Mouse (Mus musculus): Measurements from ENCODE around the gene Gm17949.

DNA sequence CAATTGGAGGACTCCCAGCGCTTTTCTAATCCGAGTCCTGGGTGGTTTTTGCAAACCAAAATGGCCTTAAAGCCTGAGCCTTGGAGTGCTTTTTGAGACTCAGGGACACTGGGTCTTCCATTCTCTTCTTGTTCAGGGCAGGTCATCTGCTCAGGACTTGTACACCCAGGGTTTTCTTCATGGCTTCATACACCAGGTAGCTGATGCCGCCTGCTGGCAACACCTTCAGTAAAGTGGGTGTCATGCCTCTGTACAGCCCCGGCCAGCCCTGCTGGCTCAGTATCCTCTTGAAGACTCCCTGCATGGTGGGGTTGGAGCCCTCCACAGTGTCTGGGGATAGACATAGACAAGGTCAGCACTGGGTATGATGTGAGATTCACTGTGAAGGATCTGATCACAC, 21.6 kb downstream of the Gm17949 start:
- TF ChIP-seq CTCF (IDR thresholded peaks at IDR 0.05; ENCODE audit: extremely low read depth, insufficient read length, insufficient replicate concordance, low read depth, low read length): no peak
- TF ChIP-seq POLR2A (IDR thresholded peaks at IDR 0.05; ENCODE audit: low read depth, low read length): no peak
